In genomic region chr9:34945301-34945700, GRCm38 (mm10) we compare ENCODE assay signal across 27 mouse cellular contexts.
DNase-seq lines count a peak whose midpoint lies in the region; ATAC-seq and TF ChIP-seq lines count a peak whose summit lies in the region.
"Had no signal": no experiment of that assay in that cellular context is flagged by ENCODE, and none has a peak within 500 bp of the region (broad histone marks: within the 10 kb centered on the region; RNA-seq: fewer than 3 reads in every experiment).

No protein-coding gene starts in this region.

- H3K27me3 ChIP-seq in C2C12 (ENCODE audit: control insufficient read depth, insufficient read depth, insufficient read length), result no peaks in the 10 kb centered on the region
- no peaks in the 10 kb centered on the region for H3K27me3 ChIP-seq in embryonic facial prominence, embryonic 14.5 days (replicated peaks; ENCODE audit: control insufficient read depth, insufficient read depth, low read length)
- H3K27me3 ChIP-seq: embryonic facial prominence, embryonic 15.5 days; hindbrain, embryonic 13.5 days; kidney, embryonic 15.5 days; liver, embryonic 12.5 days; midbrain, embryonic 13.5 days had no signal

- WGBS in embryonic facial prominence, embryonic 14.5 days, result 74% methylated on average over 9 of the region's 9 CpGs

- ATAC-seq in embryonic facial prominence, embryonic 14.5 days (ENCODE audit: low read depth), result peak; percentile 62; the same call in 1 of the 2 replicates
- ATAC-seq: forebrain, postnatal 0 days; inflammation-experienced regulatory T-cells, adult 6 months; liver, embryonic 12.5 days; liver, postnatal 0 days; midbrain, embryonic 13.5 days had no signal

- no peaks in the 10 kb centered on the region for H3K9me3 ChIP-seq in embryonic facial prominence, embryonic 14.5 days (ENCODE audit: control insufficient read depth, low read length)
- H3K9me3 ChIP-seq: embryonic facial prominence, embryonic 15.5 days; forebrain, embryonic 12.5 days; hindbrain, embryonic 13.5 days; kidney, embryonic 15.5 days; limb, embryonic 13.5 days; liver, embryonic 12.5 days; midbrain, embryonic 13.5 days had no signal

- no peaks in the 10 kb centered on the region for H3K79me2 ChIP-seq in C2C12 (ENCODE audit: control insufficient read depth, insufficient read depth)

- H3K36me3 ChIP-seq in C2C12 (ENCODE audit: control insufficient read depth, insufficient read depth), result no peaks in the 10 kb centered on the region
- H3K36me3 ChIP-seq in embryonic facial prominence, embryonic 14.5 days (ENCODE audit: control insufficient read depth, insufficient read depth, low read length), result no peaks in the 10 kb centered on the region
- H3K36me3 ChIP-seq: embryonic facial prominence, embryonic 15.5 days; forebrain, embryonic 12.5 days; hindbrain, embryonic 13.5 days; kidney, embryonic 15.5 days; limb, embryonic 13.5 days; liver, embryonic 12.5 days; midbrain, embryonic 13.5 days had no signal

- no peak overlapping the region for H3K9ac ChIP-seq in embryonic facial prominence, embryonic 14.5 days (ENCODE audit: low read depth, low read length)
- H3K9ac ChIP-seq: embryonic facial prominence, embryonic 15.5 days; forebrain, embryonic 12.5 days; forebrain, postnatal 0 days; hindbrain, embryonic 13.5 days; kidney, embryonic 15.5 days; limb, embryonic 13.5 days; liver, embryonic 12.5 days; liver, postnatal 0 days; midbrain, embryonic 13.5 days had no signal

- H3K79me3 ChIP-seq in C2C12 (ENCODE audit: low read depth), result no peaks in the 10 kb centered on the region

- peak; percentile 34 for DNase-seq in cerebellum, adult 9-11 months
- no peak for DNase-seq in cerebellum, adult 11-12 months
- peak; percentile 22 for DNase-seq in kidney, postnatal 10 days
- DNase-seq in kidney, postnatal 25 days, result no peak
- DNase-seq in embryonic facial prominence, embryonic 14.5 days (ENCODE audit: low spot score), result peak; percentile 53
- DNase-seq in layer of hippocampus, adult 9-11 months, result no peak
- DNase-seq: adrenal gland, postnatal 36 days; cerebellum, adult 2 months; embryo, embryonic 11 days; forebrain, postnatal 0 days; heart, postnatal 14 days; kidney, adult 18-20 months; liver, postnatal 0 days; lung, postnatal 36 days; right cerebral cortex, postnatal 25 days; thymus, adult 18-20 months; thymus, postnatal 25 days had no signal

- H3K4me3 ChIP-seq in C2C12 (ENCODE audit: insufficient read depth, poor library complexity, severe bottlenecking), result no peak overlapping the region
- no peak overlapping the region for H3K4me3 ChIP-seq in embryonic facial prominence, embryonic 14.5 days (ENCODE audit: low read depth, low read length)
- H3K4me3 ChIP-seq: embryonic facial prominence, embryonic 15.5 days; forebrain, embryonic 12.5 days; hindbrain, embryonic 13.5 days; kidney, embryonic 15.5 days; limb, embryonic 13.5 days; liver, embryonic 12.5 days; midbrain, embryonic 13.5 days had no signal

- no peak overlapping the region for H3K27ac ChIP-seq in embryonic facial prominence, embryonic 14.5 days (replicated peaks; ENCODE audit: low read depth, low read length)
- H3K27ac ChIP-seq: embryonic facial prominence, embryonic 15.5 days; forebrain, embryonic 12.5 days; hindbrain, embryonic 13.5 days; kidney, embryonic 15.5 days; limb, embryonic 13.5 days; liver, embryonic 12.5 days; midbrain, embryonic 13.5 days; stomach, postnatal 0 days had no signal

- no peak overlapping the region for H3ac ChIP-seq in C2C12 (ENCODE audit: control insufficient read depth, insufficient read length, low read depth)

- H3K4me2 ChIP-seq in embryonic facial prominence, embryonic 14.5 days (ENCODE audit: low read depth, low read length), result no peak overlapping the region
- H3K4me2 ChIP-seq: embryonic facial prominence, embryonic 15.5 days; forebrain, embryonic 12.5 days; hindbrain, embryonic 13.5 days; kidney, embryonic 15.5 days; limb, embryonic 13.5 days; liver, embryonic 12.5 days; midbrain, embryonic 13.5 days had no signal

- no peak for TF ChIP-seq CTCF in C2C12 (IDR thresholded peaks at IDR 0.05; ENCODE audit: control insufficient read depth, insufficient read depth, insufficient read length)

- H3K4me1 ChIP-seq in embryonic facial prominence, embryonic 14.5 days (ENCODE audit: control insufficient read depth, insufficient read depth, low read length), result 0 out of 2 replicates have a peak, but pooled peaks cover 5% of the 10 kb centered on the region
- H3K4me1 ChIP-seq: kidney, embryonic 15.5 days; liver, embryonic 12.5 days had no signal

TF ChIP-seq in C2C12, 6 proteins besides CTCF, POLR2A, EP300 and RAD21:
- TF ChIP-seq MYOD1 (IDR thresholded peaks at IDR 0.05; ENCODE audit: control insufficient read depth, insufficient read length, low read depth) (peak; percentile 39), MYOG (IDR thresholded peaks at IDR 0.05; ENCODE audit: control insufficient read depth, extremely low read depth, insufficient read length) (no peak)

Comparison
In these comparisons a context has a peak if more than half of its experiments do, and no peak if none do; other contexts are left out.
1. DNase-seq: peak in cerebellum, adult 9-11 months (single experiment), kidney, postnatal 10 days (single experiment) and embryonic facial prominence, embryonic 14.5 days (single experiment); none in cerebellum, adult 11-12 months (single experiment), kidney, postnatal 25 days (0 of 2) and layer of hippocampus, adult 9-11 months (single experiment).